Mouse (Mus musculus) heart, embryonic 14.5 days (tissue): ENCODE measurements at regions not wholly inside any gene's neighbourhood (a gene's known extent, or its start where the extent isn't known, plus 50 kb on each side); places are given as distances from the start of the nearest gene placed in this dataset.

Experiments
- ATAC-seq: fragments of 200-750 bp; cut with Nextera tagmentation; 2 replicates; pipeline ENCODE4 v1.8.0; 2017; ENCODE audit warnings: low read depth, moderate TSS enrichment; ENCODE audit not compliant: insufficient number of reproducible peaks, insufficient read depth, low FRiP score
- H3K27ac ChIP-seq, 2 experiments: fragments of 200-500 bp in 1 of 2; fragments of 300-500 bp in 1 of 2; sonication (generic) in 1 of 2; replicated peaks in 1 of 2; 2 replicates each; pipeline ENCODE4 v1.5.1; 2012 to 2014; ENCODE audit warnings: low read depth in 2 of 2, low read length in 2 of 2, control low read depth in 1 of 2, mild to moderate bottlenecking in 1 of 2, mixed read lengths in 1 of 2; ENCODE audit not compliant: control insufficient read depth in 1 of 2, insufficient read depth in 1 of 2
- H3K27me3 ChIP-seq: fragments of 300-500 bp; sonication (generic); 2 replicates; pipeline ENCODE4 v1.6.1; 2014; ENCODE audit warnings: mild to moderate bottlenecking, low read length, control low read depth; ENCODE audit not compliant: control insufficient read depth, insufficient read depth
- H3K36me3 ChIP-seq: fragments of 300-500 bp; sonication (generic); 2 replicates; pipeline ENCODE4 v1.6.1; 2014; ENCODE audit warnings: mild to moderate bottlenecking, control low read depth, low read length, mixed read lengths; ENCODE audit not compliant: control insufficient read depth, insufficient read depth
- H3K4me1 ChIP-seq, 2 experiments: fragments of 200-500 bp in 1 of 2; fragments of 300-500 bp in 1 of 2; sonication (generic) in 1 of 2; 2 replicates each; pipeline ENCODE4 v1.6.1; 2012 to 2014; ENCODE audit warnings: low read length in 2 of 2, control low read depth in 1 of 2, mixed read lengths in 1 of 2; ENCODE audit not compliant: control insufficient read depth in 2 of 2, insufficient read depth in 2 of 2
- H3K4me2 ChIP-seq: fragments of 300-500 bp; sonication (generic); 2 replicates; pipeline ENCODE4 v1.6.1; 2014; ENCODE audit warnings: mild to moderate bottlenecking, low read length
- H3K4me3 ChIP-seq, 2 experiments: fragments of 200-500 bp in 1 of 2; fragments of 300-500 bp in 1 of 2; sonication (generic) in 1 of 2; 2 replicates each; pipeline ENCODE4 v1.5.1; 2012 to 2014; ENCODE audit warnings: low read length in 2 of 2, mild to moderate bottlenecking in 2 of 2, control low read depth in 1 of 2, low read depth in 1 of 2, moderate library complexity in 1 of 2; ENCODE audit not compliant: control insufficient read depth in 1 of 2, insufficient read depth in 1 of 2
- H3K9ac ChIP-seq: fragments of 300-500 bp; sonication (generic); 2 replicates; pipeline ENCODE4 v1.6.1; 2014; ENCODE audit warnings: mild to moderate bottlenecking, low read length
- H3K9me3 ChIP-seq: fragments of 300-500 bp; sonication (generic); 2 replicates; pipeline ENCODE4 v1.6.1; 2016; ENCODE audit warnings: low read length, control low read depth; ENCODE audit not compliant: control insufficient read depth
- WGBS: fragments of 180-500 bp; shearing (Covaris S2); extraction: QIAGEN DNeasy Blood & Tissue Kit; methylation state at CpG from one replicate; pipeline ENCODE4 v1.1.7; 2014; 5-methylcytosine and 5-hydroxymethylcytosine counted together

DNA sequence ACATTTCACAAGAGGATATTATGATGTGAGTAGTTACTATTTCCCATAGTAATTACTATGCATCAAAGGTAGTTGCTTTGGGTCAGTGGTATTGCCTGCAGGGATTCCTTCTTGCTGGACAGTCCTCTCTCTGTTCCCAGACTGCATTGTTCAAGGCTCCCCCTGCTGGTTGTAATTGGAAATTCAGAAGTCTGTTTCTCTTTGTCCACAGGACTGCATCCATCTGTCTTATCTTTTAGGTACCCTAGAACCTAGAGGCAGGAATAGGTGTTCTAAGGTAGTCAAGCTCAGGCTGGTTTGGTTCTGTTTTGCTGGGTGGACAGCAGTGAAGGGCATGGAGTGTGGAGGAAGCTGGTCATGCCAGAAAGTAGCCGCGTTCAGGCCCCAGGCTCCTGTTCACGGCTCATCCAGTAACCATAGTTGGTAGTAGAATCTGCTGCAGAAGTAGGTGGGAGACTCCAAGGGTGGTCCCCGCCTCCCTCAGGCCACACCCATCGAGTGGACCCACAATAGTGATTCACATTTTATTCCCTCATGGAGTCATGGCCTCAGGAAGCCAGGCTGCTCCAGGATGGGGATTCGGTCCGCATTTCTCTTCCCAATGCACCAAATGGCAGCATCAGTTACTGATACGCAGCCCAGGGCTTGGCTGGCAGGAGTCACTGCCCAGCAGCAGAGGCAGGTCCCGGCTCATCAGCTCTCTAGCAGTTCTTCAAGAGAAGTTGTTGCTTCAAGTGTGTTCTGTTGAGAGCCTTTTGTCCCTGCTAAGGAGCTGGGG, 51.7 kb upstream of the Caprin1 start:
- no peak overlapping the region for H3K4me2 ChIP-seq
- H3K9me3 ChIP-seq: no peaks in the 10 kb centered on the region
- no peak for ATAC-seq
- no peak overlapping the region for H3K27ac ChIP-seq
- H3K36me3 ChIP-seq: no peaks in the 10 kb centered on the region
- no peaks in the 10 kb centered on the region for H3K27me3 ChIP-seq
- no peak overlapping the region for H3K4me3 ChIP-seq
- no peaks in the 10 kb centered on the region for H3K4me1 ChIP-seq
- 69% methylated on average over 9 of the region's 9 CpGs for WGBS
- H3K9ac ChIP-seq: no peak overlapping the region

DNA sequence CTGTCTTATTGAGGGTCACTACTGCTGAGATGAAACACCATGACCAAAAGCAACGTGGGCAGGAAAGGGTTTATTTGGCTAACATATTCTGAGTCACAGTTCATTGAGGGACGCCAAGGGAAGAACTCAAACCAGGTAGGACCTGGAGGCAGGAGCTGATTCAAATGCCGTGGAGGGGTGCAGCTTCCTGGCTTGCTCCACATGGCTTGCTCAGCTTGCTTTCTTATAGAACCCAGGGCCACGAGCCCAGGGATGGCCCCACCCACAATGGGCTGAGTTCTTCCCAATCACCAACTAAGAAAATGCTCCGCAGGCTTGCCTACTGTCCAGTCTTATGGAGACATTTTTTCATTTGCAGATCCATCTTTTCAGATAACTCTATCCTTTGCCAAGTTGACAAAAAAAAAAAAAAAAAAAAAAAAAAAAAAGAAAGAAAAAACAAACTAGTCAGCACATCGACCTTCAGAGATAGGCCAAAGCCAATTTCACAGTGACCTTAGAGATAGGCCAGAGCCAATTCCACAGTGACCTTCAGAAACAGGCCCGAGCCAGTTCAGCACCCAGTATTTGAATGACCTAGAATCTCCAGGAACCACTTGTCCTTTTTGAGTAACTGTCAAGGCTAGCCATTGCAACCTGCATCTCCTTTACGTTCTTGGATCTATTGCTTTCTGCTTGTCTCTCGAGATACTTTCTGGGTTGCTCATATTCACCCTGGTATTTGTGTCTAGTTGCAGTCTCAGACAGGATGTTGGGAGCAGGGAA, 52.5 kb upstream of the Caprin1 start:
- no peak for ATAC-seq
- WGBS: 74% methylated on average over 9 of the region's 9 CpGs

DNA sequence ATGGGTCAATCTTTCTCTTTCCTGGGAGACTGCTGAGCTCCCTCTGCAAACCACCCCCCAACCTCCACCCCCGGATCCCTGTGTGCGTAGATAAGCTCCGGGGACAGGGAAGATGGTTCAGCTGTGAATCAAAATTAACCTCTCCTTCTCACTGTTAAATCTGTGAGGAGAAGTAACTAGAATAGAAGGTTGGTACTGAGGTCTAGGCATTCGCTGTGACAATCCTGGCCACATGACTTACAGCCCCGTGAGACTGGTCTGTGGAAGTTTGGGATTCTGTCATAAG, 53.0 kb upstream of the Caprin1 start:
- WGBS: 51% methylated on average over 5 of the region's 5 CpGs

More for the DNA sequence above, 52.5 kb upstream of the Caprin1 start:
- no peaks in the 10 kb centered on the region for H3K4me1 ChIP-seq
- H3K4me3 ChIP-seq: no peak overlapping the region
- no peak overlapping the region for H3K4me2 ChIP-seq
- H3K27ac ChIP-seq: no peak overlapping the region
- H3K9me3 ChIP-seq: no peaks in the 10 kb centered on the region
- H3K36me3 ChIP-seq: no peaks in the 10 kb centered on the region
- H3K27me3 ChIP-seq: no peaks in the 10 kb centered on the region
- no peak overlapping the region for H3K9ac ChIP-seq

DNA sequence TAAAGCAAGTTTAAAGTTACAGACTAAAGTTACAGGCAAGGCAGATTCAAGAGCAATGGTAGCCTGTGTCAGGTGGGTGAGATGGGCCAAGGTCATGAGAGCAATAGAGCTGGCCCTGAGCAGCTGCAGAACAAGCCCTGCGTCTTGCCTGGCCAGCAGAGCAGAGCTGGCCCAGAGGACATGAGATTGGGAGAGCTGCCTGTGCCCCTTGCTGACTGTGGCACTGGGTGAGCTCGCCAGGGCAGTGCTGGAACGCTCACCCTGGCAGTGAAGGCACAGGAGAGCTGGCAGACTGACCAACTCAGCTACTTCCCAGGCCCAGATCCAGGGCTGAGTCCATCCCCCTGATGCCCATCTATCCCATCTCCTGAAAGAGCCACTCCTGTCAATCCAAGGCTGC, 53.7 kb upstream of the Caprin1 start:
- H3K27ac ChIP-seq: no peak overlapping the region
- no peak overlapping the region for H3K9ac ChIP-seq
- no peak overlapping the region for H3K4me2 ChIP-seq
- ATAC-seq: no peak
- no peaks in the 10 kb centered on the region for H3K9me3 ChIP-seq
- WGBS: 90% methylated on average over 3 of the region's 3 CpGs
- no peaks in the 10 kb centered on the region for H3K36me3 ChIP-seq
- H3K4me3 ChIP-seq: no peak overlapping the region
- no peaks in the 10 kb centered on the region for H3K4me1 ChIP-seq
- H3K27me3 ChIP-seq: no peaks in the 10 kb centered on the region

More for the DNA sequence above, 53.0 kb upstream of the Caprin1 start:
- Histone ChIP-seq H3K4me1 (no peaks in the 10 kb centered on the region), H3K9ac (no peak overlapping the region), H3K36me3 (no peaks in the 10 kb centered on the region), H3K27ac (no peak overlapping the region), H3K9me3 (no peaks in the 10 kb centered on the region), H3K27me3 (no peaks in the 10 kb centered on the region), H3K4me3 (no peak overlapping the region), H3K4me2 (no peak overlapping the region)
- ATAC-seq: no peak

DNA sequence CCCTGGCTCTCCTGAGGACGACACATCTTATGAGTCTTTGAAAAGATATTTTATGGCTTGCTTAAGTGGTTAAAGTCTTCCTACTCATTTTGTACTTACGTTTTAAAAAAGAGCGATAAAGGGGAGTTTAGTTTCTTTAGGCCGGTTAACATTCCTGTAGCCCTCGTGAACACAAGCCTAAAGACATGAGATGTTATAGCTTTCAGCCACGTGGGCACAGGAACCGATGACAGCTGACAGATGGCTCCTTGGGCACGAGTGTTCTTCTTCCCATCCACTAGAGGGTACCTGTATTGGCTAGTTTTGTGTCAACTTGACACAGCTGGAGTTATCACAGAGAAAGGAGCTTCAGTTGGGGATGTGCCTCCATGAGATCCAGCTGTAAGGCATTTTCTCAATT, 63.8 kb upstream of the Caprin1 start:
- Histone ChIP-seq H3K27ac (no peak overlapping the region), H3K9ac (no peak overlapping the region), H3K27me3 (no peaks in the 10 kb centered on the region), H3K9me3 (peaks cover 6% of the 10 kb centered on the region; the same call in 1 of the 2 replicates), H3K36me3 (no peaks in the 10 kb centered on the region), H3K4me3 (no peak overlapping the region), H3K4me2 (no peak overlapping the region), H3K4me1 (no peaks in the 10 kb centered on the region)
- WGBS: 79% methylated on average over 8 of the region's 8 CpGs
- no peak for ATAC-seq

DNA sequence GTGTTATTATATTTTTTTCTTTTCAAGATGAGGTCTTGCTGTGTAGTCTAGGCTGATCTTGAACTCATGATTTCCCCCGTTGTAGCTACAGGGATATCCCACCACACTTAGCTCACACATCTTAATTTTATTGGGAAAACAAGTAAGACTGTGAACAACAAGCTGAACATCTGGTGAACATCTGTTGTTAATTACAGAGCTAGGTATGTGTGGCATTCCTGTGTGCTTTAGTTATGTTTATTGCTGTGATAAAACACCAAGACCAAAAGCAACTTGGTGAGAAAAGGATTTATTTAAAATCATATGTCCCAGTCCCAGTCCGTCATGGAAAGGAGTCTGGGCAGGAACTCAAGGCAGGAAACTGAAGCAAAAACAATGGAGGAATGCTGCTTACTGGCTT, 66.8 kb upstream of the Caprin1 start:
- 64% methylated on average over 2 of the region's 2 CpGs for WGBS
- no peaks in the 10 kb centered on the region for H3K36me3 ChIP-seq
- no peak for ATAC-seq

DNA sequence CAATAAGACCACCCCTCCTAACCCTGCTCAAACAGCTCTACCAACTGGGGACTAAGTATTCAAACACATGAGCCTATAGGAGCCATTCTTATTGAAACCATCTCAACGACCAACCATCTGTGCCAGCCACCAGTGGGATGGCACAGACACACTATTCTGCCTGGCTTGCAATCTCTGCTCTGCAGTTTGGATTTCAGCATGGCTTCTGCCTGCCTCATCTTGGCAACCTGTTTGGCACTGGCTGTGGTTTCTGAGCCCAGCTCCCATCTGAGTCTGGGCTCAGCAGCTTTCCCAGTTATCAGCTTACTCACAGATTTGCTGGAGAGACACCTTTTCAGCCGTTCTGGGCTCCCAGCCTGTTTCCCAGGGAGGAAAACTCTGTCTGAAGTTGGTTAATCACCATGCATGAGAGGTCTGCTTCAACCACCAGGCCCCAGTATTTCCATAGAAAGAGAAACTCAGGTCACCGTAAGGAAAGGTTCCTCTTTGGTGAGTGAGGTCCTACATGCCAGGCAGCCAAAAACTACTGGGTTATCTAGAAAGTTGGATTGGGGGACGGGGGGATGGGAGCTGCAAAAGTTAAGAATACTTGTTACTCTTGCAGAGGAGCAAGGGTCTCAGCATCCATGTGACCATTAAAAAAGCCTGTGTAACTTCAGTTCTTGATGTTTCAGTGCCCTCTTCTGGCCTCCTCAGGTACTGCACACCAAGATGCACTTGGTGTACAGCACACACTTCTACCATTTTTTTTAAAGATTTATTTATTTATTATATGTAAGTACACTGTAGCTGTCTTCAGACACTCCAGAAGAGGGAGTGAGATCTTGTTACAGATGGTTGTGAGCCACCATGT, 68.1 kb upstream of the Caprin1 start:
- 71% methylated on average over 4 of the region's 4 CpGs for WGBS
- H3K4me2 ChIP-seq: no peak overlapping the region

More for the DNA sequence above, 66.8 kb upstream of the Caprin1 start:
- Histone ChIP-seq H3K4me3 (no peak overlapping the region), H3K27me3 (no peaks in the 10 kb centered on the region), H3K4me1 (no peaks in the 10 kb centered on the region), H3K4me2 (no peak overlapping the region), H3K9ac (no peak overlapping the region), H3K27ac (no peak overlapping the region), H3K9me3 (peaks cover 6% of the 10 kb centered on the region; the same call in 1 of the 2 replicates)

More for the DNA sequence above, 68.1 kb upstream of the Caprin1 start:
- no peak for ATAC-seq
- Histone ChIP-seq H3K27me3 (no peaks in the 10 kb centered on the region), H3K9ac (no peak overlapping the region), H3K27ac (no peak overlapping the region), H3K9me3 (peaks cover 6% of the 10 kb centered on the region; the same call in 1 of the 2 replicates), H3K4me3 (no peak overlapping the region), H3K36me3 (no peaks in the 10 kb centered on the region), H3K4me1 (no peaks in the 10 kb centered on the region)
